Mouse (Mus musculus) small intestine, adult 2 months (tissue): ENCODE results near the gene Arrb1. TPM values are rescaled to one million over a fixed set of nuclear protein-coding genes. Genes with fewer than 3 reads are reported as not detected.
"Not testable (repeated sequence)": the region's sequence is repeated elsewhere in the genome, so short reads cannot be mapped to it uniquely, and the experiment has no call there.

Experiments
- H3K27ac ChIP-seq: fragments of 200-500 bp; 2 replicates; pipeline ENCODE4 v1.5.1; 2012; ENCODE audit warnings: low read depth, low read length, control low read depth, inconsistent platforms; ENCODE audit not compliant: insufficient read depth
- H3K27me3 ChIP-seq: fragments of 200-500 bp; 2 replicates; pipeline ENCODE4 v1.6.1; 2012; ENCODE audit warnings: mild to moderate bottlenecking, moderate library complexity, low read length, inconsistent platforms; ENCODE audit not compliant: control insufficient read depth, insufficient read depth
- H3K36me3 ChIP-seq: fragments of 200-500 bp; 2 replicates; pipeline ENCODE4 v1.6.1; 2012; ENCODE audit warnings: mild to moderate bottlenecking, low read length, control low read depth, inconsistent platforms; ENCODE audit not compliant: control insufficient read depth, insufficient read depth
- H3K4me1 ChIP-seq: fragments of 200-500 bp; 2 replicates; pipeline ENCODE4 v1.6.1; 2012; ENCODE audit warnings: low read length, inconsistent platforms, mixed read lengths; ENCODE audit not compliant: control insufficient read depth, insufficient read depth, insufficient read length
- H3K4me3 ChIP-seq: fragments of 200-500 bp; 2 replicates; pipeline ENCODE4 v1.5.1; 2012; ENCODE audit warnings: low read depth, mild to moderate bottlenecking, control low read depth, inconsistent platforms, low read length, moderate library complexity
- CTCF ChIP-seq: fragments of 200-500 bp; IDR thresholded peaks from 2 replicates; pipeline ENCODE4 v1.5.1; 2012; ENCODE audit warnings: low read depth, mild to moderate bottlenecking, control low read depth, inconsistent platforms, low read length, moderate library complexity, mixed read lengths; ENCODE audit not compliant: insufficient replicate concordance, insufficient read length; ENCODE audit errors: extremely low read depth
- POLR2A ChIP-seq: fragments of 200-500 bp; IDR thresholded peaks from 2 replicates; pipeline ENCODE4 v1.6.1; 2012; ENCODE audit warnings: low read depth, mild to moderate bottlenecking, control low read depth, inconsistent platforms, low read length, moderate library complexity
- WGBS: fragments of 180-500 bp; shearing (Covaris S2); methylation state at CpG from one replicate; pipeline ENCODE4 v1.1.7; 2018; 5-methylcytosine and 5-hydroxymethylcytosine counted together
- polyA plus RNA-seq: library from polyadenylated mRNA; depleted of rRNA; stranded (reverse); fragments of >200 nt; gene quantifications from 2 replicates; pipeline ENCODE4 v1.2.3, GENCODE M21; 2012; rRNA removed

Arrb1 gene
- polyA plus RNA-seq, result 34.3 and 66.7 TPM in 2 replicates

GRCm38 (mm10) chr7:99534901-99535735 lies at the start of gene Arrb1:
Gene Arrb1 (plus strand): TSS chr7:99535466.
- Histone ChIP-seq H3K27ac (peak within 1 kb of the TSS; percentile 94), H3K4me1 (peaks cover 53% of the 10 kb centered on the region), H3K27me3 (no peaks in the 10 kb centered on the region), H3K36me3 (no peaks in the 10 kb centered on the region), H3K4me3 (peak within 1 kb of the TSS; percentile 91)
- TF ChIP-seq POLR2A (no peak; the same call in 1 of the 2 replicates), CTCF (peak; percentile 37; the same call in 1 of the 2 replicates)
- WGBS, result under 1% methylated on average over 68 of the region's 68 CpGs

- Histone ChIP-seq H3K27me3 (no peaks in the 10 kb centered on the region; the same call in 1 of the 2 replicates), H3K36me3 (no peaks in the 10 kb centered on the region), H3K4me1 (no peaks in the 10 kb centered on the region), H3K4me3 (no peak overlapping the region), H3K27ac (no peak overlapping the region)
- no peak for TF ChIP-seq CTCF
- 68% methylated on average over 5 of the region's 5 CpGs for WGBS
Measured at GRCm38 (mm10) chr7:99489708-99490107, 45.6 kb upstream of the Arrb1 start.

GRCm38 (mm10) chr7:99499128-99499527 lies 36.1 kb upstream of the Arrb1 start:
- Histone ChIP-seq H3K36me3 (no peaks in the 10 kb centered on the region), H3K4me3 (no peak overlapping the region), H3K27me3 (no peaks in the 10 kb centered on the region), H3K4me1 (no peaks in the 10 kb centered on the region), H3K27ac (no peak overlapping the region)
- 53% methylated on average over 1 of the region's 1 CpGs for WGBS
- TF ChIP-seq POLR2A, result no peak

GRCm38 (mm10) chr7:99500201-99500600 lies 35.1 kb upstream of the Arrb1 start:
- Histone ChIP-seq H3K27me3 (no peaks in the 10 kb centered on the region), H3K36me3 (no peaks in the 10 kb centered on the region), H3K4me3 (no peak overlapping the region), H3K27ac (no peak overlapping the region), H3K4me1 (peaks cover 3% of the 10 kb centered on the region; the same call in 1 of the 2 replicates)
- TF ChIP-seq POLR2A, result no peak
- TF ChIP-seq CTCF, result peak; percentile 97
- WGBS, result 6% methylated on average over 8 of the region's 8 CpGs

- peaks cover 3% of the 10 kb centered on the region; the same call in 1 of the 2 replicates for H3K4me1 ChIP-seq
- no peak overlapping the region for H3K27ac ChIP-seq
- H3K36me3 ChIP-seq, result no peaks in the 10 kb centered on the region
- H3K27me3 ChIP-seq, result no peaks in the 10 kb centered on the region
- no peak overlapping the region for H3K4me3 ChIP-seq
- TF ChIP-seq CTCF (no peak), POLR2A (no peak)
- WGBS, result 54% methylated on average over 5 of the region's 5 CpGs
Measured at GRCm38 (mm10) chr7:99500655-99501054, 34.6 kb upstream of the Arrb1 start.

GRCm38 (mm10) chr7:99501148-99501547 lies 34.1 kb upstream of the Arrb1 start:
- H3K27ac ChIP-seq, result no peak overlapping the region
- 68% methylated on average over 1 of the region's 1 CpGs for WGBS
- H3K4me3 ChIP-seq, result no peak overlapping the region
- no peaks in the 10 kb centered on the region for H3K27me3 ChIP-seq
- H3K4me1 ChIP-seq, result peaks cover 3% of the 10 kb centered on the region; the same call in 1 of the 2 replicates
- TF ChIP-seq CTCF, result no peak
- no peak for TF ChIP-seq POLR2A
- H3K36me3 ChIP-seq, result no peaks in the 10 kb centered on the region

GRCm38 (mm10) chr7:99504556-99504955 lies 30.7 kb upstream of the Arrb1 start:
- TF ChIP-seq CTCF (no peak), POLR2A (no peak)
- H3K27ac ChIP-seq, result no peak overlapping the region
- H3K4me1 ChIP-seq, result peaks cover 6% of the 10 kb centered on the region; the same call in 1 of the 2 replicates
- no peaks in the 10 kb centered on the region for H3K27me3 ChIP-seq
- H3K4me3 ChIP-seq, result no peak overlapping the region
- H3K36me3 ChIP-seq, result no peaks in the 10 kb centered on the region

- WGBS, result 9% methylated on average over 2 of the region's 2 CpGs
Measured at GRCm38 (mm10) chr7:99508187-99508586, 27.1 kb upstream of the Arrb1 start.

More at GRCm38 (mm10) chr7:99508187-99508586, 27.1 kb upstream of the Arrb1 start:
- H3K4me3 ChIP-seq, H3K27ac ChIP-seq, H3K4me1 ChIP-seq, H3K27me3 ChIP-seq, H3K36me3 ChIP-seq: not testable (repeated sequence)
